Mouse (Mus musculus) limb, embryonic 14.5 days (tissue): ENCODE results near the gene Setdb1. TPM values are rescaled to one million over a fixed set of nuclear protein-coding genes. Genes with fewer than 3 reads are reported as not detected.
"Not testable (repeated sequence)": the region's sequence is repeated elsewhere in the genome, so short reads cannot be mapped to it uniquely, and the experiment has no call there.

ENCODE experiments used
- ATAC-seq: fragments of 200-750 bp; cut with Nextera tagmentation; 2 replicates; pipeline ENCODE4 v1.8.0; 2017; ENCODE audit warnings: low read depth, moderate number of reproducible peaks, moderate TSS enrichment; ENCODE audit not compliant: low FRiP score
- DNase-seq: peaks from one replicate; pipeline ENCODE4 v3.0.0-alpha.2; 2015; ENCODE audit warnings: low spot score
- H3K27ac ChIP-seq: fragments of 300-500 bp; sonication (generic); replicated peaks from 2 replicates; pipeline ENCODE4 v1.5.1; 2014; ENCODE audit warnings: low read depth, mild to moderate bottlenecking, low read length, moderate library complexity, mixed read lengths
- H3K27me3 ChIP-seq: fragments of 300-500 bp; sonication (generic); 2 replicates; pipeline ENCODE4 v1.6.1; 2014; ENCODE audit warnings: low read length, mixed read lengths; ENCODE audit not compliant: control insufficient read depth, insufficient read depth
- H3K36me3 ChIP-seq: fragments of 300-500 bp; sonication (generic); 2 replicates; pipeline ENCODE4 v1.6.1; 2014; ENCODE audit warnings: mild to moderate bottlenecking, low read length, moderate library complexity, mixed read lengths; ENCODE audit not compliant: control insufficient read depth, insufficient read depth
- H3K4me1 ChIP-seq: fragments of 300-500 bp; sonication (generic); 2 replicates; pipeline ENCODE4 v1.6.1; 2014; ENCODE audit warnings: antibody characterized with exemption, low read length, mixed read lengths; ENCODE audit not compliant: control insufficient read depth, insufficient read depth
- H3K4me2 ChIP-seq: fragments of 300-500 bp; sonication (generic); replicated peaks from 2 replicates; pipeline ENCODE4 v1.6.1; 2014; ENCODE audit warnings: low read depth, mild to moderate bottlenecking, low read length, moderate library complexity; ENCODE audit not compliant: severe bottlenecking
- H3K4me3 ChIP-seq: fragments of 300-500 bp; sonication (generic); replicated peaks from 2 replicates; pipeline ENCODE4 v1.5.1; 2014; ENCODE audit warnings: low read length
- H3K9ac ChIP-seq: fragments of 300-500 bp; sonication (generic); 2 replicates; pipeline ENCODE4 v1.6.1; 2014; ENCODE audit warnings: mild to moderate bottlenecking, low read depth, low read length, moderate library complexity; ENCODE audit not compliant: severe bottlenecking
- H3K9me3 ChIP-seq: fragments of 300-500 bp; sonication (generic); 2 replicates; pipeline ENCODE4 v1.6.1; 2016; ENCODE audit warnings: low read length; ENCODE audit not compliant: control insufficient read depth
- POLR2A ChIP-seq: fragments of 200-500 bp; IDR thresholded peaks from 2 replicates; pipeline ENCODE4 v1.8.0; 2012; ENCODE audit warnings: inconsistent platforms, mild to moderate bottlenecking, moderate library complexity, borderline replicate concordance; ENCODE audit not compliant: insufficient read depth, insufficient read length; ENCODE audit errors: extremely low read depth
- WGBS: fragments of 180-500 bp; shearing (Covaris S2); extraction: QIAGEN DNeasy Blood & Tissue Kit; methylation state at CpG from one replicate; pipeline ENCODE4 v1.1.7; 2014; 5-methylcytosine and 5-hydroxymethylcytosine counted together
- polyA plus RNA-seq, 2 experiments: library from polyadenylated mRNA; depleted of rRNA in 1 of 2; stranded (reverse) in 1 of 2; unstranded in 1 of 2; fragments of >200 nt; fragmentation: Nextera tagmentation in 1 of 2; extraction: Ambion mirVana in 1 of 2; gene quantifications; 2 replicates each; pipeline versions ENCODE4 v1.2.1 to v1.2.3; 2012 to 2014

The Setdb1 gene
- polyA plus RNA-seq (2012; rRNA removed), result 56.2 and 57.9 TPM in 2 replicates
- polyA plus RNA-seq (2014; fragmentation: Nextera tagmentation; extraction: Ambion mirVana), result 44.2 and 51.7 TPM in 2 replicates

DNA sequence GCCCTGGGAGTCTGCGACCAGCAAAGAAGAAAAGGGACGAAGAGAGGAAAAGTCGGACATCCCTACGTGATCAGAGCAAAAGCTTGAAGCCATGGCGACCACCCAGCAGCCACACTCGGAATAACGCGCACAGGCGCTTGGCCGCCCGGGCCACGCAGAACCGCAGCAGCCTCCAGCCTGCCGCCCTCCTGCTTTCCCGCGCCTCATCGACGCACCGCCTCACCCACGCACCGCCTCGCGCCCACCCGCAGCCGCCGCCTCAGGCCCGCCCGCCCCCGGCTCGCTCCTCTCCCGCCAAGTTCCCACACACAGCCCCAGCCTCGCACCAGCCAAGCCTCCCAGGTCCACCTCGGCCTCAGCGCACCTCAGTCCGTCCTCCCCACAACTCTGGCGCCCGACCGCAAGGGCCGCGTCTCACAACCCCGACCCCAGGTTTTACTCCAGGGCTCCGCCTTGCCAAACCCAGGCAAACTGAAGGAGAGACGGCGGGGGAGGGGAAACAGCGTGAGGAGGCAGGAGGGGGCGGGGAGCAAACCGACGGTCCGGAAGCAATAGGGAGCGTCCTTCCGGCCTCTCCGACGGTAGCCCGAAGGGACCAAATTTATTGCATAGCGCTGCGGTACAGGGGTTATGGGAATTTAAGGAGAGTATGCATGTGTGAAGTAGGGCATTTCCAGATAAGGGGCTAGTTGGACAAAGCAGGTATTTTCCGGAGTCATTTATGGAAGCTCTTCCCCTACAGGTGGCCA, at the start of gene Setdb1:
Setdb1 (minus strand) TSS at position 502 of the 749 bp plus-strand sequence.
- H3K9me3 ChIP-seq, H3K4me1 ChIP-seq, H3K27me3 ChIP-seq: not testable (repeated sequence)
- Histone ChIP-seq H3K4me2 (peak within 1 kb of the TSS; percentile 35), H3K4me3 (peak within 1 kb of the TSS; percentile 43), H3K9ac (peak within 1 kb of the TSS; percentile 54), H3K36me3 (peaks cover 20% of the 10 kb centered on the region), H3K27ac (0 out of 2 replicates have a peak within 1 kb of the TSS, but pooled peaks have one; percentile 52)
- DNase-seq (peak; percentile 98), ATAC-seq (peak; percentile 97)
- under 1% methylated on average over 29 of the region's 57 CpGs for WGBS

DNA sequence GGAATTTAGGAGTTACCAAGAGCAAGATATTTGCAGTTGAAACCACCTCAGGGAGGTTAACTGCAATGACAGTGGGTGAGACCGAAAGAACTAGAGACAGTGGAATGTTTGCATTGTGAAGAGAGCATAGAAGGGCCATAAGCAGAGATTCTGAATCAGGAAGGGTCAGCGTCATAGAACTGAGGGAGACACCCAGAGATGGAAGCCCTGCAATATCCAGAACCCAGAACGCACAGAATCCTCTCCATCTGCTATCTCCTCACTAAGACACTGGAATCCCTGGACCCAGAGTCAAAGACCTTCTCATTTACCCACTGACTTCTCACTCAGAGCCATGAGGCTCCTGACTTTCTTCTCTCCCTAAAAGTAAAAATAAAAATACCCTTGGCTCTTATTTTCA, 45.7 kb upstream of the Setdb1 start, which contains the start of gene 4930558C23Rik:
4930558C23Rik (minus strand) TSS at position 101 of the 400 bp plus-strand sequence.
- no peak for ATAC-seq
- Histone ChIP-seq H3K27ac (no peak within 1 kb of the TSS), H3K4me2 (no peak within 1 kb of the TSS), H3K36me3 (no peaks in the 10 kb centered on the region), H3K27me3 (no peaks in the 10 kb centered on the region), H3K9ac (no peak within 1 kb of the TSS), H3K4me1 (no peaks in the 10 kb centered on the region), H3K4me3 (no peak within 1 kb of the TSS), H3K9me3 (no peaks in the 10 kb centered on the region)
- 95% methylated on average over 3 of the region's 3 CpGs for WGBS
- TF ChIP-seq POLR2A, result no peak
- no peak for DNase-seq

DNA sequence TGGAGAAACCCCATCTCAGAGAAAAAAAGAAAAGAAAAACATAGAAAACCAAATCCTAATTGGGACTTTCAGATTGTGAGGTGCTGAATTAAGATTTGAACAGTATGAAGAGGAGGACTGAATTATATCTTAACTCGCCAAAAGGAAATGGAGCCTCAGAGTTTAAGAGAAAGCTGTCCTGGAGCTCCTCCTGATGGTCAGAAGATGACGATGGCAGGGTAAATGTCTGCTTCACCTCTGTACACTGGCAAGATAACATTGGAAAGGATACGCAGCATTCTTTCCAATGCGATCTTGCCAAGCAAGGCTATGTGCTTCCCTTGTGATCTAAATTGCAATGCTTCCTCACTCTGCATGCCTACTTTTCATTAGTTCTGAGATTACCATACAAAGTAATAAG, 37.4 kb upstream of the Setdb1 start:
- Histone ChIP-seq H3K4me3 (no peak overlapping the region), H3K4me2 (no peak overlapping the region), H3K27ac (no peak overlapping the region), H3K9ac (no peak overlapping the region), H3K9me3 (0 out of 2 replicates have a peak, but pooled peaks cover 6% of the 10 kb centered on the region), H3K27me3 (no peaks in the 10 kb centered on the region), H3K4me1 (no peaks in the 10 kb centered on the region), H3K36me3 (no peaks in the 10 kb centered on the region)
- WGBS, result 92% methylated on average over 4 of the region's 4 CpGs
- DNase-seq, result no peak
- no peak for ATAC-seq
- TF ChIP-seq POLR2A, result no peak

DNA sequence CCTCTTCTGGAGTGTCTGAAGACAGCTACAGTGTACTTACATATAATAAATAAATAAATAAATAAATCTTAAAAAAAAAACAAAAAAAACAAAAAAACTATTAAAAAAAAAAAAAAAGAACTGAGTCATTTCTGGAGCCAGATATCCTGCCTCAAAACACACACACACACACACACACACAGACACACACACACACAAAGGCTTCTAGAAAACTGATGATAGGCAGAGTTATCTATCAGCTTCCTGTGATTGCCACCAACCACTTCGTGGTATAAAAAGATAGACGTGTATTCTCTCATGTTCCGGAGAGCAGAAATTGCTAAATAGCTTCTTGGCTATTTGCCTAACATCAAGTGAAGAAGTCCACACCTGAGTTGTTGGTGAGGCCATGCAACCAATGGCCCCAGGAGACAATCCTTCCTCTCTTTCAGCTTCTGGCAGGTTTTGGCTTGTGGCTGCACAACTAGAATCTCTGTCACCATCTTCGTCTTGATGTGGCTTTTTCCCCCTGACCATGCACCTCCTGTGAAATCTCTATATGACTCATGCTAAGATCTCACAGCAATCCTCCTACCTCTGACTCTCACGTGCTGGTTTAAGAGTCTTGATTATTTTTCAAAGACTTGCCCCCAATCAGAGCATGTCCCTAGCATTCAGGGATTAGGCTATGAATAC, 28.5 kb upstream of the Setdb1 start:
- DNase-seq (no peak), ATAC-seq (no peak)
- Histone ChIP-seq H3K27me3 (no peaks in the 10 kb centered on the region), H3K4me2 (no peak overlapping the region), H3K9me3 (no peaks in the 10 kb centered on the region), H3K9ac (no peak overlapping the region), H3K27ac (no peak overlapping the region), H3K4me1 (no peaks in the 10 kb centered on the region), H3K36me3 (no peaks in the 10 kb centered on the region), H3K4me3 (no peak overlapping the region)
- TF ChIP-seq POLR2A, result no peak
- 80% methylated on average over 5 of the region's 5 CpGs for WGBS

DNA sequence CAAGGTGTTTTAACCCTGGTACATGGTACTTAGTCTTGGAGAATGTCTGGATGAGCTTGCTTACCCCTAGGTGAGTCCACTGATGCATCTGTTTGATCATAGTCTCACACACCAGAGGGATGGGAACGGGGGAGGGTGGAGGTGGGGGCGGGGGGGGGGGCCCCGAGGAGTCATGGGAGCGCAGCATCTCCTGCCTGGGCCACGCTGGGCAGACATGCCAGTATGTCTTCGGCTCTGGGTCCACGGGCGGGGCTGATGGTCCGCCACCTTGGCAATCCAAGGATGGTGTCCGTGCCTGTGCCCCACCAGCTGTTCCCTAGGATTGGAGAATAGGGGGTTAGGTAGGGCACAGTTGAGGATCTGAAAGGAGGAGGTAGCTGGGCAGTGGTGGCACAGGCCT, 16.2 kb upstream of the Setdb1 start:
- WGBS, result 87% methylated on average over 10 of the region's 10 CpGs
- TF ChIP-seq POLR2A, result no peak
- no peaks in the 10 kb centered on the region for H3K4me1 ChIP-seq
- DNase-seq (no peak), ATAC-seq (no peak)
- H3K27me3 ChIP-seq, result no peaks in the 10 kb centered on the region
- no peak overlapping the region for H3K4me2 ChIP-seq
- no peak overlapping the region for H3K4me3 ChIP-seq
- no peak overlapping the region for H3K9ac ChIP-seq
- peaks cover 11% of the 10 kb centered on the region for H3K9me3 ChIP-seq
- H3K27ac ChIP-seq, result no peak overlapping the region
- no peaks in the 10 kb centered on the region for H3K36me3 ChIP-seq
